Mouse (Mus musculus) CH12.LX (cell line): ENCODE data around the gene Mesd. TPM values are rescaled to one million over a fixed set of nuclear protein-coding genes. Genes with fewer than 3 reads are reported as not detected.

Experiments
- DNase-seq: peaks from one replicate; pipeline ENCODE4 v3.0.0-alpha.2; 2013; ENCODE audit errors: extremely low read depth
- H3K27ac ChIP-seq: 2 replicates; pipeline ENCODE4 v1.5.1; 2012; ENCODE audit warnings: low read depth, mild to moderate bottlenecking, control low read depth, moderate library complexity; ENCODE audit not compliant: insufficient read depth
- H3K27me3 ChIP-seq: replicated peaks from 2 replicates; pipeline ENCODE3; 2012; ENCODE audit warnings: inconsistent platforms
- H3K36me3 ChIP-seq, 2 experiments: replicated peaks in 1 of 2; 2 replicates each; pipeline versions ENCODE3 to v1.6.1; 2012; ENCODE audit warnings: inconsistent platforms in 1 of 2, low read length in 1 of 2, mild to moderate bottlenecking in 1 of 2, mixed read lengths in 1 of 2, moderate library complexity in 1 of 2; ENCODE audit not compliant: control insufficient read depth in 1 of 2, insufficient read depth in 1 of 2
- H3K4me1 ChIP-seq, 2 experiments: 2 replicates each; pipeline ENCODE4 v1.6.1; 2012; ENCODE audit warnings: inconsistent platforms in 1 of 2, moderate library complexity in 1 of 2; ENCODE audit not compliant: insufficient read depth in 2 of 2, control insufficient read depth in 1 of 2
- H3K4me2 ChIP-seq: 2 replicates; pipeline ENCODE4 v1.6.1; 2012; ENCODE audit warnings: low read depth, mild to moderate bottlenecking, control low read depth; ENCODE audit not compliant: poor library complexity, insufficient read depth, severe bottlenecking
- H3K4me3 ChIP-seq, 3 experiments: fragments of 150-350 bp in 1 of 3; sonication (generic) in 1 of 3; replicated peaks in 1 of 3; 2 replicates each; pipeline versions ENCODE3 to v1.5.1; 2011 to 2012; ENCODE audit warnings: low read depth in 2 of 3, low read length in 2 of 3, mild to moderate bottlenecking in 2 of 3, moderate library complexity in 2 of 3, control low read depth in 1 of 3, improper control_type of control experiment in 1 of 3, inconsistent platforms in 1 of 3, mixed read lengths in 1 of 3; ENCODE audit not compliant: poor library complexity in 1 of 3
- H3K79me2 ChIP-seq: replicated peaks from 2 replicates; pipeline ENCODE4 v1.6.1; 2012; ENCODE audit warnings: mild to moderate bottlenecking, moderate library complexity; ENCODE audit not compliant: control insufficient read depth, poor library complexity, insufficient read depth, severe bottlenecking; ENCODE audit errors: extremely low read depth
- H3K9ac ChIP-seq: 2 replicates; pipeline ENCODE4 v1.6.1; 2012; ENCODE audit warnings: low read depth, mild to moderate bottlenecking, control low read depth, moderate library complexity; ENCODE audit not compliant: insufficient read depth
- H3K9me3 ChIP-seq: replicated peaks from 2 replicates; pipeline ENCODE3; 2012; ENCODE audit warnings: low read length, inconsistent platforms, mixed read lengths
- BHLHE40 ChIP-seq: IDR thresholded peaks from 2 replicates; pipeline ENCODE4 v1.6.1; 2011; ENCODE audit warnings: mild to moderate bottlenecking, low read depth, low read length, improper control_type of control experiment
- CHD1 ChIP-seq: IDR thresholded peaks from 2 replicates; pipeline ENCODE4 v1.6.1; 2012; ENCODE audit warnings: low read depth, low read length, improper control_type of control experiment, inconsistent platforms
- CHD2 ChIP-seq: IDR thresholded peaks from 2 replicates; pipeline ENCODE4 v1.6.1; 2011; ENCODE audit warnings: low read length, improper control_type of control experiment
- CTCF ChIP-seq, 2 experiments: IDR thresholded peaks in 1 of 2; conservative IDR thresholded peaks in 1 of 2; 2 replicates each; pipeline ENCODE4 v1.5.1; 2011 to 2012; ENCODE audit warnings: low read depth in 2 of 2, low read length in 2 of 2, improper control_type of control experiment in 1 of 2, inconsistent platforms in 1 of 2, mild to moderate bottlenecking in 1 of 2, moderate library complexity in 1 of 2
- E2F4 ChIP-seq: IDR thresholded peaks from 2 replicates; pipeline ENCODE4 v1.6.1; 2011; ENCODE audit warnings: low read depth, low read length, improper control_type of control experiment; ENCODE audit not compliant: insufficient replicate concordance
- ELF1 ChIP-seq: IDR thresholded peaks from 2 replicates; pipeline ENCODE4 v1.6.1; 2014; ENCODE audit warnings: low read depth, mild to moderate bottlenecking, inconsistent platforms, low read length, improper control_type of control experiment
- EP300 ChIP-seq: IDR thresholded peaks from 2 replicates; pipeline ENCODE4 v1.6.1; 2011; ENCODE audit warnings: low read length, improper control_type of control experiment
- GABPA ChIP-seq: IDR thresholded peaks from 2 replicates; pipeline ENCODE4 v1.6.1; 2012; ENCODE audit warnings: low read depth, low read length, improper control_type of control experiment, inconsistent platforms; ENCODE audit not compliant: insufficient replicate concordance
- HCFC1 ChIP-seq: IDR thresholded peaks from 2 replicates; pipeline ENCODE4 v1.6.1; 2012; ENCODE audit warnings: low read depth, mild to moderate bottlenecking, inconsistent platforms, low read length, improper control_type of control experiment
- IRF4 ChIP-seq: IDR thresholded peaks from 2 replicates; pipeline ENCODE4 v1.6.1; 2014; ENCODE audit warnings: low read depth, mild to moderate bottlenecking, inconsistent platforms, low read length, improper control_type of control experiment
- JUN ChIP-seq: IDR thresholded peaks from 2 replicates; pipeline ENCODE4 v1.6.1; 2011; ENCODE audit warnings: low read depth, mild to moderate bottlenecking, low read length, improper control_type of control experiment, moderate library complexity; ENCODE audit not compliant: insufficient read depth
- JUND ChIP-seq: conservative IDR thresholded peaks from 2 replicates; pipeline ENCODE4 v1.6.1; 2011; ENCODE audit warnings: low read depth, low read length, improper control_type of control experiment
- KAT2A ChIP-seq: IDR thresholded peaks from 2 replicates; pipeline ENCODE4 v1.6.1; 2012; ENCODE audit warnings: low read length, improper control_type of control experiment, inconsistent platforms; ENCODE audit not compliant: insufficient replicate concordance
- MAFK ChIP-seq: IDR thresholded peaks from 2 replicates; pipeline ENCODE4 v1.6.1; 2011; ENCODE audit warnings: low read length, improper control_type of control experiment; ENCODE audit not compliant: insufficient replicate concordance
- MAX ChIP-seq: IDR thresholded peaks from 2 replicates; pipeline ENCODE4 v1.6.1; 2011; ENCODE audit warnings: low read length, improper control_type of control experiment
- MAZ ChIP-seq: IDR thresholded peaks from 2 replicates; pipeline ENCODE4 v1.6.1; 2012; ENCODE audit warnings: low read depth, mild to moderate bottlenecking, inconsistent platforms, low read length, improper control_type of control experiment, moderate library complexity
- MEF2A ChIP-seq: IDR thresholded peaks from 2 replicates; pipeline ENCODE4 v1.6.1; 2014; ENCODE audit warnings: low read depth, mild to moderate bottlenecking, inconsistent platforms, low read length, improper control_type of control experiment, borderline replicate concordance
- MXI1 ChIP-seq: IDR thresholded peaks from 2 replicates; pipeline ENCODE4 v1.6.1; 2011; ENCODE audit warnings: mild to moderate bottlenecking, low read depth, low read length, improper control_type of control experiment
- MYC ChIP-seq: IDR thresholded peaks from 2 replicates; pipeline ENCODE4 v1.6.1; 2011; ENCODE audit warnings: low read depth, mild to moderate bottlenecking, improper control_type of control experiment, low read length
- NELFE ChIP-seq: IDR thresholded peaks from 2 replicates; pipeline ENCODE4 v1.6.1; 2011; ENCODE audit warnings: low read depth, low read length, improper control_type of control experiment
- NRF1 ChIP-seq: IDR thresholded peaks from 2 replicates; pipeline ENCODE4 v1.6.1; 2014; ENCODE audit warnings: low read depth, mild to moderate bottlenecking, inconsistent platforms, low read length, improper control_type of control experiment, moderate library complexity
- POLR2A ChIP-seq: IDR thresholded peaks from 2 replicates; pipeline ENCODE4 v1.6.1; 2011; ENCODE audit warnings: low read depth, mild to moderate bottlenecking, improper control_type of control experiment, low read length
- POLR2AphosphoS2 ChIP-seq: IDR thresholded peaks from 2 replicates; pipeline ENCODE4 v1.6.1; 2011; ENCODE audit warnings: low read depth, low read length, improper control_type of control experiment
- RAD21 ChIP-seq: IDR thresholded peaks from 2 replicates; pipeline ENCODE4 v1.6.1; 2011; ENCODE audit warnings: low read depth, mild to moderate bottlenecking, low read length, improper control_type of control experiment, moderate library complexity
- RCOR1 ChIP-seq: conservative IDR thresholded peaks from 2 replicates; pipeline ENCODE4 v1.6.1; 2012; ENCODE audit warnings: low read depth, mild to moderate bottlenecking, inconsistent platforms, low read length, improper control_type of control experiment
- SIN3A ChIP-seq: IDR thresholded peaks from 2 replicates; pipeline ENCODE4 v1.6.1; 2012; ENCODE audit warnings: low read length, improper control_type of control experiment, inconsistent platforms
- TBP ChIP-seq: conservative IDR thresholded peaks from 2 replicates; pipeline ENCODE4 v1.6.1; 2011; ENCODE audit warnings: low read depth, low read length, improper control_type of control experiment
- UBTF ChIP-seq: IDR thresholded peaks from 2 replicates; pipeline ENCODE4 v1.6.1; 2012; ENCODE audit warnings: low read depth, mild to moderate bottlenecking, inconsistent platforms, low read length, improper control_type of control experiment, moderate library complexity
- USF1 ChIP-seq: IDR thresholded peaks from 2 replicates; pipeline ENCODE4 v1.6.1; 2014; ENCODE audit warnings: low read depth, mild to moderate bottlenecking, inconsistent platforms, low read length, improper control_type of control experiment
- USF2 ChIP-seq: conservative IDR thresholded peaks from 2 replicates; pipeline ENCODE4 v1.6.1; 2011; ENCODE audit warnings: low read depth, low read length, improper control_type of control experiment
- ZC3H11A ChIP-seq: IDR thresholded peaks from 2 replicates; pipeline ENCODE4 v1.6.1; 2012; ENCODE audit warnings: low read depth, mild to moderate bottlenecking, inconsistent platforms, low read length, improper control_type of control experiment
- ZKSCAN1 ChIP-seq: IDR thresholded peaks from 2 replicates; pipeline ENCODE4 v1.6.1; 2012; ENCODE audit warnings: low read depth, inconsistent platforms, low read length, improper control_type of control experiment, borderline replicate concordance
- ZMIZ1 ChIP-seq: IDR thresholded peaks from 2 replicates; pipeline ENCODE4 v1.6.1; 2012; ENCODE audit warnings: low read depth, mild to moderate bottlenecking, inconsistent platforms, low read length, improper control_type of control experiment
- ZNF384 ChIP-seq: IDR thresholded peaks from 2 replicates; pipeline ENCODE4 v1.6.1; 2012; ENCODE audit warnings: low read depth, low read length, improper control_type of control experiment, inconsistent platforms
- dilution Hi-C: fragments of 300-500 bp; cut with MboI; formaldehyde crosslinking; loops from 2 replicates; pipeline ENCODE4 v1.14.3; 2020; ENCODE audit warnings: low sequenced_read_pairs; ENCODE audit not compliant: extremely low pct_unique_long_range_greater_than_20kb, extremely low pct_ligation_motif_present
- in situ Hi-C: fragments of 300-500 bp; cut with MboI; formaldehyde crosslinking; loops from 3 replicates; pipeline ENCODE4 v1.14.3; 2019; ENCODE audit warnings: low sequenced_read_pairs, low pct_ligation_motif_present, low pct_unique_long_range_greater_than_20kb, mixed read lengths
- polyA plus RNA-seq: library from polyadenylated mRNA; unstranded; fragments of >175 nt; gene quantifications from 2 replicates; pipeline ENCODE4 v1.2.1, GENCODE M21; 2012; ENCODE audit warnings: low read depth; ENCODE audit not compliant: insufficient read length
- total RNA-seq, 2 experiments: library from RNA; depleted of rRNA; stranded (reverse); fragments of 300-350 nt in 1 of 2; fragments of >200 nt in 1 of 2; gene quantifications; 2 replicates each; pipeline ENCODE4 v1.2.3; 2012 to 2014

The Mesd gene
- total and polyA plus RNA-seq, 3 experiments, result 33.4 to 67.6 (median 40.6) TPM

DNA sequence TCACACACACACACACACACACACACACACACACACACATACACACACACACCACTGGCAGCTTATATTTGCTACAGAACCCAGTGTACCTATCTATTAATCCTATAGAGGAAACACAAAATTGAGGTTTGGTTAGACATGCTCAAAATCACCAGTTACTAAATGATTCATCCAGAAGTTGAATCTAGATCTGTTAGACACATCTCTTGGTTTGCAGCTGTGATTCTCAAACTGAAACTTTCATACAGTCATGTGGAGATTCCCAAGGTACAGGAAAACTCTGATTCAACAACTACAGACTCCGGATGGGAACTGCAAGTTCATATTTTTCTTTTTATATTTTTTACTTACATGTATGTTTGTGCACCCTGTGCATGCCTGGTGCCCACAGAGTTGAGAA lies 29.1 kb upstream of the Mesd start:
- Histone ChIP-seq H3K4me3 (no peak overlapping the region), H3K9ac (no peak overlapping the region), H3K27ac (no peak overlapping the region), H3K4me2 (no peak overlapping the region), H3K36me3 (no peaks in the 10 kb centered on the region), H3K79me2 (no peaks in the 10 kb centered on the region), H3K4me1 (peaks cover 28 to 86% of the 10 kb centered on the region in 2 experiments), H3K9me3 (no peaks in the 10 kb centered on the region), H3K27me3 (no peaks in the 10 kb centered on the region)
- in situ Hi-C loops, result no loop called here
- no peak for DNase-seq
- dilution Hi-C loops, result no loop called here
- TF ChIP-seq ZMIZ1, result no peak
- no peak for TF ChIP-seq POLR2A
- no peak for TF ChIP-seq CHD1
- TF ChIP-seq MXI1, result no peak
- TF ChIP-seq MAZ, result no peak
- TF ChIP-seq BHLHE40, result no peak
- TF ChIP-seq JUN, result 0 out of 2 replicates have a peak, but pooled peaks have one; percentile 6
- TF ChIP-seq SIN3A, result no peak
- TF ChIP-seq ZC3H11A, result no peak
- no peak for TF ChIP-seq USF1
- TF ChIP-seq ELF1, result no peak
- no peak for TF ChIP-seq HCFC1
- TF ChIP-seq RCOR1, result no peak
- no peak for TF ChIP-seq USF2
- no peak for TF ChIP-seq MAX
- no peak for TF ChIP-seq RAD21
- TF ChIP-seq JUND, result peak; percentile 20; the same call in 1 of the 2 replicates
- no peak for TF ChIP-seq E2F4
- no peak for TF ChIP-seq NELFE
- TF ChIP-seq GABPA, result no peak
- TF ChIP-seq CHD2, result no peak
- TF ChIP-seq UBTF, result no peak
- no peak for TF ChIP-seq MYC
- TF ChIP-seq ZKSCAN1, result no peak
- TF ChIP-seq TBP, result no peak
- TF ChIP-seq IRF4, result peak; percentile 58
- TF ChIP-seq MAFK, result no peak
- no peak for TF ChIP-seq KAT2A
- TF ChIP-seq NRF1, result no peak
- TF ChIP-seq ZNF384, result no peak
- TF ChIP-seq EP300, result peak; percentile 61
- TF ChIP-seq CTCF (conservative IDR thresholded peaks at IDR 0.05 in 1 of 2, IDR thresholded peaks at IDR 0.05 in 1 of 2; ENCODE audit: low read depth in 2 of 2, low read length in 2 of 2), result no peak
- TF ChIP-seq MEF2A, result no peak
- TF ChIP-seq POLR2AphosphoS2, result no peak
- TF ChIP-seq, all 38 proteins: peak for 4
